Mouse (Mus musculus): Measurements from ENCODE around the gene Actl6a.

DNA sequence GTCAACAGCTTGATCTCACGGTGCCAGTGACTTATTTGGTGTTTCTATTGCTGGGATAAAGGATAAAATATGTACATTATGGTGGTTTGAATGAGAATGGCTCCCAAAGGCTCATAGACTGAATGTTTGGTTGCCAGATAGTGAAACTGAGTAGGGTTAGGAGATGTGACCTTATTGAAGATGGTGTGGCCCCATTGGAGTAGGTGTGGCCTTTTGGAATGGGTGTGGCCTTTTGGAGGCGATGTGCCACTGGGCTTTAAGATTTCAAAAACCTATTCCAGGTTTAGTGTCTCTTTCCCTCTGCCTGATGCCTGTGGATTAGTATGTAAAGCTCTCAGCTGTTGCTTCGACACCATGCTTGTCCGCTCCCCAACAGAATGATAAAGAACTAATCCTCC, 10.5 kb upstream of the Actl6a start:
- TF ChIP-seq EP300 (IDR thresholded peaks at IDR 0.05; ENCODE audit: low read depth) (no peak), CTCF (IDR thresholded peaks at IDR 0.05; ENCODE audit: low read depth) (no peak)

Data from heart, postnatal 0 days (tissue).